16 mouse cellular contexts compared by ENCODE assay signal in the genomic region with DNA sequence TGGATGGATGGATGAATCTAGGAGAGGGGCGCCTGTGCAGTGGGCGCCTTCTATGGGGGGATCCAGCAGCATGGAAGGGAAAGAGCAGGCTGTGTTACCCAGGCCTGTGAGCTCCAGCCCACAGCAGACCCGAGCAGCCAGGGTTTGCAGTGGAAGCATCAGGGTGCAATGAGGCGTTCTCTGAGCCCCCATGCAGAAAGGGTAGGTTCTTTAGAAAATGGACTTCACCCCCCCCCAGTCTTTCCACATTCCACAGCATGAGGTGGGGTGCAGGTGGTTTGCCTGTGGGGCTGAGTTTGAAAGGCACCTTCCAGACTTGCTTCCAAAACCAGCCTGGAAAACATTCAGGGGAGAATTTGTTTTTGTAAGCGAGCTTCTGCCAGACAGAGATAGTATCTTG.
"Had no signal": no experiment of that assay in that cellular context is flagged by ENCODE, and none has a peak within 500 bp of the region (broad histone marks: within the 10 kb centered on the region; RNA-seq: fewer than 3 reads in every experiment).

No protein-coding gene starts in this region.

- H3K36me3 ChIP-seq: limb, embryonic 12.5 days; liver, embryonic 13.5 days; lung, embryonic 15.5 days; midbrain, embryonic 13.5 days; neural tube, embryonic 15.5 days had no signal

- H3K27me3 ChIP-seq: lung, embryonic 15.5 days; neural tube, embryonic 15.5 days had no signal

- H3K27ac ChIP-seq: layer of hippocampus, adult 2 months; limb, embryonic 12.5 days; liver, embryonic 13.5 days; lung, embryonic 15.5 days; macrophage; midbrain, embryonic 13.5 days; neural tube, embryonic 15.5 days had no signal

- H3K4me2 ChIP-seq: limb, embryonic 12.5 days; liver, embryonic 13.5 days; lung, embryonic 15.5 days; midbrain, embryonic 13.5 days; neural tube, embryonic 15.5 days had no signal

- ATAC-seq: liver, postnatal 0 days; midbrain, embryonic 13.5 days had no signal

- H3K4me1 ChIP-seq: liver, embryonic 13.5 days; lung, embryonic 15.5 days; neural tube, embryonic 15.5 days had no signal

- DNase-seq: liver; liver, embryonic 13.5 days; liver, postnatal 0 days; lung, postnatal 14 days; right cerebral cortex, adult 18-20 months; right cerebral cortex, postnatal 25 days; thymus, adult 18-20 months; thymus, postnatal 14 days had no signal

- H3K9me3 ChIP-seq: limb, embryonic 12.5 days; liver, embryonic 13.5 days; lung, embryonic 15.5 days; midbrain, embryonic 13.5 days; neural tube, embryonic 15.5 days had no signal

- H3K4me3 ChIP-seq: layer of hippocampus, adult 2 months; limb, embryonic 12.5 days; liver, embryonic 13.5 days; lung, embryonic 15.5 days; megakaryocyte, embryonic 14.5 days; midbrain, embryonic 13.5 days; myocyte; neural tube, embryonic 15.5 days had no signal

- H3K9ac ChIP-seq: limb, embryonic 12.5 days; liver, embryonic 13.5 days; liver, postnatal 0 days; lung, embryonic 15.5 days; midbrain, embryonic 13.5 days; neural tube, embryonic 15.5 days had no signal
